Comparison of ENCODE assay signal across 23 mouse cellular contexts in genomic region chr9:61954707-61955106, GRCm38 (mm10). TPM values are rescaled to one million over a fixed set of nuclear protein-coding genes. Genes with fewer than 3 reads are reported as not detected.
DNase-seq lines count a peak whose midpoint lies in the region; ATAC-seq and TF ChIP-seq lines count a peak whose summit lies in the region.
"Had no signal": no experiment of that assay in that cellular context is flagged by ENCODE, and none has a peak within 500 bp of the region (broad histone marks: within the 10 kb centered on the region; RNA-seq: fewer than 3 reads in every experiment).

No protein-coding gene starts in this region.

- H3K36me3 ChIP-seq in liver, adult 2 months (ENCODE audit: control insufficient read depth, insufficient read depth, low read length), result no peaks in the 10 kb centered on the region
- no peaks in the 10 kb centered on the region for H3K36me3 ChIP-seq in liver, embryonic 12.5 days
- H3K36me3 ChIP-seq: embryonic facial prominence, embryonic 12.5 days; embryonic facial prominence, embryonic 15.5 days; hindbrain, embryonic 12.5 days; hindbrain, embryonic 15.5 days had no signal

- H3K9ac ChIP-seq in liver, adult 2 months (ENCODE audit: low read depth, low read length), result no peak overlapping the region
- H3K9ac ChIP-seq in liver, embryonic 12.5 days, result no peak overlapping the region
- H3K9ac ChIP-seq: embryonic facial prominence, embryonic 12.5 days; embryonic facial prominence, embryonic 15.5 days; forebrain, postnatal 0 days; hindbrain, embryonic 12.5 days; hindbrain, embryonic 15.5 days had no signal

- no peaks in the 10 kb centered on the region for H3K79me2 ChIP-seq in liver, adult 2 months (ENCODE audit: control insufficient read depth, insufficient read depth, low read length)

- peak; percentile 12 for DNase-seq in liver, adult 2 months (ENCODE audit: extremely low read depth, low read depth, low spot score)
- peak; percentile 21 for DNase-seq in lung, postnatal 36 days
- DNase-seq in lung, adult 2 months, result no peak
- DNase-seq in adrenal gland, adult 8-10 months, result no peak
- DNase-seq in gastrocnemius, postnatal 25 days, result no peak
- DNase-seq: adrenal gland, postnatal 10 days; adrenal gland, postnatal 36 days; cerebellum, adult 11 months; cerebellum, adult 2 months; cerebellum, adult 9-11 months; cerebellum, postnatal 25 days; forebrain, postnatal 0 days; gastrocnemius, adult 2 months; gastrocnemius, postnatal 14 days had no signal

- H3K4me2 ChIP-seq in liver, embryonic 12.5 days, result no peak overlapping the region
- H3K4me2 ChIP-seq: embryonic facial prominence, embryonic 12.5 days; embryonic facial prominence, embryonic 15.5 days; heart, embryonic 11.5 days; hindbrain, embryonic 12.5 days; hindbrain, embryonic 15.5 days had no signal

- H3K9me3 ChIP-seq in liver, embryonic 12.5 days (replicated peaks), result no peaks in the 10 kb centered on the region
- H3K9me3 ChIP-seq: embryonic facial prominence, embryonic 12.5 days; embryonic facial prominence, embryonic 15.5 days; hindbrain, embryonic 12.5 days; hindbrain, embryonic 15.5 days had no signal

- no peak overlapping the region for H3K4me3 ChIP-seq in liver, adult 2 months (ENCODE audit: insufficient read depth, low read depth, low read length)
- H3K4me3 ChIP-seq in liver, embryonic 12.5 days, result no peak overlapping the region
- H3K4me3 ChIP-seq in lung, adult 2 months (replicated peaks; ENCODE audit: extremely low read depth, low read depth, low read length), result no peak overlapping the region
- H3K4me3 ChIP-seq: embryonic facial prominence, embryonic 12.5 days; embryonic facial prominence, embryonic 15.5 days; gastrocnemius, adult 2 months; hindbrain, embryonic 12.5 days; hindbrain, embryonic 15.5 days had no signal

- TF ChIP-seq CTCF in liver, adult 2 months (IDR thresholded peaks at IDR 0.05; ENCODE audit: low read depth, low read length), result no peak
- no peak for TF ChIP-seq CTCF in lung, adult 2 months (IDR thresholded peaks at IDR 0.05; ENCODE audit: insufficient read depth, low read length)

- ATAC-seq in liver, embryonic 12.5 days, result no peak
- peak; percentile 96 for ATAC-seq in megakaryocyte, adult 5-6 weeks (ENCODE audit: poor library complexity, severe bottlenecking)
- ATAC-seq: activated CD4-positive, CD25-positive, alpha-beta regulatory T cell, adult 4 months; forebrain, embryonic 14.5 days; forebrain, postnatal 0 days had no signal

- TF ChIP-seq POLR2A in liver, adult 2 months (IDR thresholded peaks at IDR 0.05; ENCODE audit: extremely low read depth, insufficient read depth, low read length), result no peak
- TF ChIP-seq POLR2A in lung, adult 2 months (IDR thresholded peaks at IDR 0.05; ENCODE audit: borderline replicate concordance, extremely low read depth, low read depth, low read length), result no peak

- no peaks in the 10 kb centered on the region for H3K27me3 ChIP-seq in liver, adult 2 months (ENCODE audit: control insufficient read depth, insufficient read depth, low read length)
- H3K27me3 ChIP-seq in liver, embryonic 12.5 days (replicated peaks), result no peaks in the 10 kb centered on the region
- H3K27me3 ChIP-seq: embryonic facial prominence, embryonic 12.5 days; embryonic facial prominence, embryonic 15.5 days; hindbrain, embryonic 12.5 days; hindbrain, embryonic 15.5 days had no signal

- H3K27ac ChIP-seq in liver, adult 2 months (replicated peaks; ENCODE audit: insufficient read depth, low read depth, low read length), result no peak overlapping the region
- H3K27ac ChIP-seq in liver, embryonic 12.5 days, result no peak overlapping the region
- H3K27ac ChIP-seq: embryonic facial prominence, embryonic 12.5 days; embryonic facial prominence, embryonic 15.5 days; gastrocnemius, adult 2 months; hindbrain, embryonic 12.5 days; hindbrain, embryonic 15.5 days had no signal

- no peaks in the 10 kb centered on the region for H3K4me1 ChIP-seq in liver, adult 2 months (ENCODE audit: control insufficient read depth, insufficient read depth, low read length)
- peaks cover 5% of the 10 kb centered on the region; the same call in 1 of the 2 replicates for H3K4me1 ChIP-seq in liver, embryonic 12.5 days
- no peaks in the 10 kb centered on the region for H3K4me1 ChIP-seq in lung, adult 2 months (ENCODE audit: control insufficient read depth, insufficient read depth, low read length)
- H3K4me1 ChIP-seq: embryonic facial prominence, embryonic 12.5 days; embryonic facial prominence, embryonic 15.5 days; hindbrain, embryonic 15.5 days had no signal

RNA-seq across cellular contexts. Expression of gene Kif23, which starts 8.1 kb away (rescaled TPM):
- 0.83 and 1.1 TPM in 2 replicates for total RNA-seq in liver, adult 2 months (2014; rRNA removed)
- polyA plus RNA-seq in liver, adult 2 months (2012; rRNA removed), result 0.05 and 0.43 TPM in 2 replicates
- 73.5 and 91.5 TPM in 2 replicates for polyA plus RNA-seq in liver, embryonic 12.5 days (2016; fragmentation: Nextera tagmentation; extraction: Ambion mirVana)
- 1.7 and 3.0 TPM in 2 replicates for polyA plus RNA-seq in lung, adult 2 months (2012; rRNA removed)
- 160 and 172 TPM in 2 replicates for total RNA-seq in megakaryocyte, adult 5-6 weeks (2015)
- total RNA-seq in megakaryocyte, adult 5-6 weeks (2017), result 309 and 311 TPM in 2 replicates
- 1 to 10 TPM; 2.3 to 3.8 (median 3.7) TPM for total RNA-seq in adrenal gland, adult 8-10 months (2022)
- 1 to 10 TPM in 1 of 2 experiments, under 1 TPM in 1; 0.51 to 1.5 TPM for total RNA-seq in gastrocnemius, postnatal 25 days (2021)

RNA-seq across cellular contexts. Expression of gene Rplp1, which starts 40.4 kb away (rescaled TPM):
- 1,606 and 2,153 TPM in 2 replicates for total RNA-seq in liver, adult 2 months (2014; rRNA removed)
- 5,211 and 6,066 TPM in 2 replicates for polyA plus RNA-seq in liver, adult 2 months (2012; rRNA removed)
- polyA plus RNA-seq in liver, embryonic 12.5 days (2016; fragmentation: Nextera tagmentation; extraction: Ambion mirVana), result 1,190 and 1,274 TPM in 2 replicates
- 6,011 and 7,617 TPM in 2 replicates for polyA plus RNA-seq in lung, adult 2 months (2012; rRNA removed)
- total RNA-seq in megakaryocyte, adult 5-6 weeks (2015), result 1,617 and 1,884 TPM in 2 replicates
- total RNA-seq in megakaryocyte, adult 5-6 weeks (2017), result 3,108 and 3,204 TPM in 2 replicates
- total RNA-seq in adrenal gland, adult 8-10 months (2022), result 1,000 to 10,000 TPM; 2,047 to 2,140 (median 2,121) TPM
- 1,000 to 10,000 TPM; 1,165 to 1,257 TPM for total RNA-seq in gastrocnemius, postnatal 25 days (2021)

Comparison
In these comparisons a context has a peak if more than half of its experiments do, and no peak if none do; other contexts are left out.
1. DNase-seq: peak in liver, adult 2 months (single experiment) and lung, postnatal 36 days (single experiment); none in lung, adult 2 months (single experiment), adrenal gland, adult 8-10 months (single experiment) and gastrocnemius, postnatal 25 days (single experiment).
2. RNA of gene Kif23, which starts 8.1 kb away (total RNA-seq): 160 to 311 TPM in megakaryocyte, adult 5-6 weeks; 2.3 to 3.8 TPM in adrenal gland, adult 8-10 months, 0.51 to 1.5 TPM in gastrocnemius, postnatal 25 days and 0.83 to 1.1 TPM in liver, adult 2 months; every median in the first group is over 10 times any median in the second.